Mouse (Mus musculus): ENCODE measurements around the gene Syngr2.
A peak's percentile ranks its signal among the peaks of the same experiment; 100 is the strongest.

Syngr2 gene

DNA sequence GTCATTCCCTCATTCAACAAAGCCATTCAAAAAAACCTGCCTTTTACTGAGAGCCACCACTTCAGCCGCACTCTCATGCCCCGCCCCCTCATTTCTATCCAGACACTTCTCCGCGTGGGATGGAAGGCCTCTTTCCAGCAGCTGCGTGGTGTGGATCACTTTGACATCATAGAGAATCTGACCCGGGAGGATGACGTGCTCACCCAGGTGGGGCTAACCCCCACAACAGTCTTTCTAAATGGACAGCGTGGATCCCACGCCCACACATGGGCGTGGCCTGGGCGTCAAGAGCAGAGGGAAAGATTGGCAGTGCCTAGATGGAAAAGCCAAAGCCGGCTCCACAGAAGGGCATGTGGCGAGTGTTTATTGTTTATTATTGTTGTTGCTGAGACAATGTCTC lies 26.8 kb downstream of the Syngr2 start:
- DNase-seq = peak; percentile 36

DNA sequence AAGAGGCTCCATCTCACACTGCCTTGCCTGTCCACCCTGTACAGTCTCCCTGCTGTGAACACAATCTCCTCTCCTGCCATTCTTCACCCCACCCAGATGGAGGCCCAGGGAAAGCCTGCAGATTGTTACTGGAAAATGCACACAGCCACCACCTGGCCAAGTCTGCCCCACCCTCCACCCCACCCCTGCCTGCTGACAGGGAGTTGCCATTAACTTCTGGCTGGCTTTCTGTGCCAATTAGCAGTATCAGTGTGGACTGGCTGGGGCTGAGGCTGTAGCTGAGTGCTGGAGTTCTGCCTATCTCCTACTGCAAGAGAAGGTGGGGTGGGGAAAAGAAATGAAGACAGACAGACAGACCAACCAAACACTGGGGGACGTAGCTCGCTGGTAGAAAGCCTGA lies 29.1 kb downstream of the Syngr2 start:
- DNase-seq = no peak

DNA sequence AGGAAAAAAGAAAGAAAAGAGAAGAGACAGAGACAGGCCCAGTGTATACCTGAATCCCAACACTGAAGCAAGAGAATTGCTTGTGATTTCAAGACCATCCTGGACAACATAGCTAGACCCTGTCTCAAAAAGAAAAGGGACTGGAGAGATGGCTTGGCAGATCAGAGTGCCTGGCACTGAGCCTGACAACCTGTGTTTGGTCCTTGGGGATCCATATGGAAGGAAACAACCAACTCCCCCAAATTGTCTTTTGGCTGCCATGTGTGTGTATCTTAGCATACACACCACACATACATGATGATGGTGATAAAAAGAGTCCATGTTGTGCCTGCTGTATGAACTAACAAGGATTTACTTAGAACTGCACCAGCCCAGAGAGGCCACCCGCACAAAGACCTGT lies 29.6 kb downstream of the Syngr2 start:
- no peak for DNase-seq

DNA sequence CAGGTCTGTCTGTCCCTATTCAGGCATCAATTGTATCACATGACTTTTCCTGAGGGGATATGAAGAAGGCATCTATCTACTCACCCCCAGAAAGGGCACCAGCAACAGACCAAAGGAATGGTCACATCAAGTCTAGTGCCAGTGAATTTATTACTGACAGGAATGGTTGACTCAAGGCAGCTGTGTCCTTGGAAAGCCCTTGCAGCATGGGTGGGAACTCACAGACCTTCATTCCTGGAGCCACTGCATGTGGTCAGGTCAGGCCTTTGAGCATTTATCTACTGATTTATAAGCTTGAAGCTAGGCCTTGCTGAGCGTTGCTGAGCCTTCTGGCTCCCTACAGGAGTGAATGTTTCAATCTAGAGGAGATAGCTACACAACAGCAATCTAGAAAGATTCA lies 31.4 kb downstream of the Syngr2 start:
- no peak for DNase-seq

DNA sequence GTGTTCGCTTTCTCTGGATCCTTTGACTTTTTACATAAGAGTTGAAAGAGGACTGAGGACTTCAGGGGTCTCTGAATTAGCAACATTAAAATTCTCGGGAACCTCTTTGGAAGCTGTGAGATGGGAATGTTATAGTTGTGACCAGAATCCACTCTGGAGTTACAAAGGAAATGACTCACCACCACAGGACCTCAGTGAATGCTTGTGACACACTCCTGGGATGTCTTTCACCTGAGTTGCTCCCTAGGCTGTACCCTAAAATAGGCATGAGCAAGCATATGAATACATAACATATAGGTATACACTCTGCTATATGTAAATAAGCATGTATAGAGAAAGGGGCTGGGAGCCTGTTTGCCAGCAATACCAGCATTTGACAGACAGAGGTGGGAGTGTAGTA lies 34.0 kb downstream of the Syngr2 start:
- no peak for DNase-seq

DNA sequence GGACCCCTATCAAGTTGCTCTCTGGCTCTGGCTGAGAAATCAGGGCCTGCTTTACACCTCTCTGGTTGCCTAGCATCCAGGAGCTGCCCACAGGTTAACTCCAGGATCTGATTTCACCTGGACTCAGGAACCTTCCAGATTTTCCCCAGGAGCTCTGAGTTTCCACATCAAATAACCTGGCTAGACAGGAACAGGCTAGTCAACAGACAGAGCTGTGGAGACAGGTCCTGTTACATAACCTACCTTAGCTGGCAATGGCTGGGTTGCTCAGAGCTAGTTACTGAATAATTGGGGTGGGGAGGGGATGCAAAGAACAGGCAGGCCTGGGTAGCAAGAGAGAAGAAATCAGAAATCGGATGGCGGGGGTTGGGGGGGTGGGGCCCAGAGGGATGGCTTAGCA lies 35.5 kb downstream of the Syngr2 start:
- no peak for DNase-seq

DNA sequence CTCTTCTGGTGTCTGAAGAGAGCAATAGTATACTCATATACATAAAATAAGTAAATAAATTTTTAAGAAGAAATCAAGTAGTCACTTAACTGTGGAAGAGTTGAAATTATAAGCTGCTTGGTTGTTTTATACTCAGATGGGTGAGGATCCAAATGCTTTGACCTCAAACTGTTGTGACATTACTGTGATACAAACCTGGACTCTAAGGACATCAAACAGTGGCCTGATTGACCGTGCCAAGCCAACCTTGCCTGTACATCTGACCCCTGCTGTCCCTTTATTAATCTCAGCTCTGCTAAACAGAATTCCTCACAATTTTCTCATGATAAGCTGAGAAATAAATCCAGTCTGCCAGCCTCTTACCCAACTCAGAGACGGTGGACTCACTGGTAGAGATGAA lies 36.2 kb downstream of the Syngr2 start:
- no peak for DNase-seq

DNA sequence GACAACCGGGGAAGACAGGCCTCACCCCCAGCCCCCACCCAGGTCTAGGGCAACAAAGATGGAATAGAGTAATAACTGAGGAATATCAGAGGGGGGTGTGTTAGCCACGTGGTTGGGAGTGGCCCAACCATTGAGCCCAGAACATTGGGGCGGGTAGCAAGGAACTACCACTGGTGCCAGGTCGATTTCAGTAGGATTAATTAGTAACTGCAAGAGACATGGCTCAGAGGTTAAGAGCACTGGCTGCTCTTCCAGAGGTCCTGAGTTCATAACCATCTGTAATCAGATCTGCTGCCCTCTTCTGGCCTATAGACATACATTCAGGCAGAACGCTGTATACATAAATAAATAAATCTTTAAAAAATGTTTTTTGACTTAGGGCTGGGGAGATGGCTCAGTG lies 37.2 kb downstream of the Syngr2 start:
- DNase-seq = no peak

DNA sequence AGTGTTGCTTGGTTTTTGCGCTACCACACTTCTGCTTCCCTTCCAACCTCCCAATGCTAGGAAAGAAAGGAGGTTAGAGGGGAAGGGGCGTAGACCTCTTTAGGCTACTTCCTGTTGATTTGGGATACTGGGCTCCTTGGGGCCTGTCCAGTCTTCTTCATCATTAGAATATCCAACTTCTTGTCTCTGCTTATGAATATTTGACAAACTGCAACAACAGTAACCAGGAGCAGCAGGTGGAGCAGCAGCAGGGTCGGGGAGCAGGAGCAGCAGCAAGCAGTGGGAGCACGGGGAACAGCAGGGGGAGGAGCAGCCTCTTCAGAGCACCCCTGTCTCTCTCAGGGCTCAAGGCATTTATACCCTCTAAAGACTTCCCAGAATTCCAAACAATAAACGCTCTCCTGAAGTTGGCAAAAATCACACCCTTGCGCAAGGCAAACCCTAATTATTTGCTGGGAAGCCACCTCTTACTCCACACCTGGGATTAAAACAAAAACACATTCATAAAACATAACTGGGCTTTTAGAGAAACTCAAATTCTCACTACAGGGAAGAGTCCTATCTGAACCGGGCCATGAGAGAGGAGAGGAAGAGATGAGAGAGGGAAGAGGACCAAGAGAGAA lies 38.2 kb downstream of the Syngr2 start:
- no peak for DNase-seq

DNA sequence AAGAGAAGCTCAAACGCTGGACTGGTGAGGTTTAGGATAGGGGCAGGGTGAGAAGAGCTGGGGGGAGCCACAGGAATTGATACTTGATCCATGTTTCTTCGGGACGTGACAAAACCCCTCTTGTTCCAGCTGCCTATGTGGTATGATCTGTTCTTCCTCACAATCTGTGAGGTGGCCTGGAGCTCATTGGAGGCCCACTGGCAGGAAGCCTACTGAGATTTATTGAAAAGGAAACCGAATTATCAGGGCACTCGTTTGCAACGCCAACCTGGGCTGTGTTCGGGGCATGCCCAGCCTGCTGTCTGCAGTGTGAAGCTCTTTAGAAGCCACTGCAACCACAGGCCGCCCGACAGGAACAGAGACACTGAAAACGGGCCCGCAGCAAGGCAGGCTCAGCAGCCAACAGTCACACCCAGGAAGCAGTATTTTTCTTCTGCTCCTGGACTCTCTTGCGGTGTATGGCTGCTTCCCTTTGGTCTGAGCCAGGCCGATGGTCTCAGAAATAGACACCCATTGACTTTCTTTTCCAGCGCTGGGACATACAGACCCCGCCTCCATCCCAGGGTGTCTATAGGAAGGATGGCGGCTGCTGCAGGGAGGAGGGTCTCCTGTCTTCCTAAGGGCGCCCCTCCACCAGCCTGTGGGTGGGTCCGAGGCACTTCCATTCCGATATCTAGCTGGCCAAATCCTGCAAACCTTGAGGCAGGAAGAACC lies 39.0 kb downstream of the Syngr2 start:
- no peak for DNase-seq

DNA sequence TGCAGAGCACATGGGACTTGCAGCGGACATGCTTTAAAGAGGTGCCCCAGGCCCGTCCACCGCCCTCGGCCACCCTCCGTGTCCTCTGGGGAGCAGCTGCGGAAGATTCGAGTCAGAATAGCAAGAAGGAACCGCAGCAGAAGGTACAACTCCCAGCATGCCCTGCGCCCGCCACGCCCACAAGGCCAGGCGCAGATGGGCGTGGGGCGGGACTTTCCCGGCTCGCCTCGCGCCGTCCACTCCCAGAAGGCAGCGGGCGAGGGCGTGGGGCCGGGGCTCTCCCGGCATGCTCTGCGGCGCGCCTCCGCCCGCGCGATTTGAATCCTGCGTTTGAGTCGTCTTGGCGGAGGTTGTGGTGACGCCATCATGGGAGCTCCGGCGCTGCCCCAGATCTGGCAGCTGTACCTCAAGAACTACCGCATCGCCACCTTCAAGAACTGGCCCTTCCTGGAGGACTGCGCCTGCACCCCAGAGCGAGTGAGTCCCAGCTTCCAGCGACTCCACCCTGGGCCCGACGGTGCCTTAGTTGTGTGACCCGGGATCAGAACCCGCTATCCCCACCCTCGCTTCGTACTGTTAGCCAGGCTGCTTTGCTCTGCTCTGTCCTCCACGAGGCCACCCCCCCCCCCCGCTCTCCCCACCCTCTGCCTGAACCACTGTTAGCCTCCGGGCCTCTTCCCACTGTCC lies 39.7 kb downstream of the Syngr2 start, which contains the start of gene Birc5:
Birc5 (plus strand) TSS at position 267 of the 687 bp plus-strand sequence.
- DNase-seq = peak; percentile 96

DNA sequence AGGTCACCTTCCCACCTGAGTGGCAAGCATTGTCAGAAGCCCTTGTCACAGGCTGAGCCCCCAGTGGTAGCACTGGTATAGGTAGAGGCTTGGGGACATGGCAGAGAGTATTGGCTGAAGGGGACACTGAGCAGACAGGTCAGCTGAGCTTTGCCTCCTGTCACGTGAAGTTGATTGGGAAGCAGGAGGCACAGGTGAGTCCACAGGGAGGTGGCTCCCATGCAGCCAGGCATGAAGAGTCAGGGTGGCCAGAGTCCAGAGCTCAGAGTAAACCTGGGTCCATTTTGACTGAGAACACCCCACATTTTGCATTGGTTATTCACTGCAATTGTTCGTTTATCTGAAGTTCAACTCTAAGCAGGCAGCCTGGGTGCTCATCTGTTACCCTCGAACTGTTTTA lies 43.4 kb downstream of the Syngr2 start:
- no peak for DNase-seq

DNA sequence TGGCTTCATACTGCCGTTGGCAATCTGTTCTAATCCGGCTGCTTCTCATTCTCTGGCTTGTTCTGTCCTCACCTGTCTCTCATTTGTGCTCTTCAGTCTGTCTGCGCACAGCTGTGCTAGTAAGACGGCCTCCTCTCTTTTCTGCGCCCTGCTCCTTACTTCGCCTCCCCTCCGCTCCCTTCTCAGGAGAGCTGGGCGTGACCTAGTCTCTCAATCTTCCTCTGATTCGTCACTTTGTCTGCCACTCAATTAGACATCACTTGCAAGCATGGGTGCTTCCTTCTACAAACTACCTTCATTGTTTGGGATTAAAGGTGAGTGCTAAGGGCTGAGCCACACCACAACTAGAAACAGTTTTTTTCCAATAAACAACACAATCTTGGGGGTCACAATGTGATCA lies 44.8 kb downstream of the Syngr2 start:
- no peak for DNase-seq

DNA sequence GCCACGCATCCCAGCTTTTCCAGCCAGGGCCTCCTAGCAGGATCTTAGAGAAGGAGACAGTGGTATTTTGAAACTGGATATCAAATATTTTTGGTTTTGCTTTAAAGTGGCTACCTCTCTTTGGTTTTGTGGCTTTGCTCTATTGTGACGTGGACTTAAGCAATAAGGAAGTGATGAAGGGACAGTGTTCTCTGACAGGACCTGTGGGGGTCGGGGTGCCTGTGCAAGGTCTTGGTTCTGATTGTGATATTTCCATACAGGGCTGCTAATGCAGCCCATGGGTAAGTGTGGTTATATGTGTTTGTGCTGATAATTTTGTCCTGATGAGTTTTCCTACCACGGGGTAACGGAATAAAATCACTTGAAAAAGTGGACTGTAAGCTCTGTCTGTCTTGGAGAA lies 45.9 kb downstream of the Syngr2 start:
- no peak for DNase-seq

DNA sequence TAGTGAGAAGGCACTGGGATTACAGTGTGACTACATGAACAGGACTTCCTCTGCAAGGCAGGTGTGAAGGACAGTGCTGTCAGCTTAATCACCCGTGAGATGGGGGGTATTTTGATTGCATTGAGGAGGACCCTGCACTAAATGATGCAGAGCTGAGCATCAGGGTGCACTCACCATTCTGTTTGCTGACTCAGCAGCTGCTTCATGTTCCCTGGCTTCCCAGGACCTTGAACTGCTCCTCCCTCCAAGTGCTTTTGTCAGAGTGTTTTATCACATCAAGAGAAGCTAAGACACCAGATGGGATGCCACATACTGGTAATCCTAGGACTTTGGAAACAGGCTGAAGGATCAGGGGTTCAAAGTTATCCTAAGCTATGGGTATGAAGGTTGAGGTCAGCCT lies 46.5 kb downstream of the Syngr2 start:
- DNase-seq = no peak

DNA sequence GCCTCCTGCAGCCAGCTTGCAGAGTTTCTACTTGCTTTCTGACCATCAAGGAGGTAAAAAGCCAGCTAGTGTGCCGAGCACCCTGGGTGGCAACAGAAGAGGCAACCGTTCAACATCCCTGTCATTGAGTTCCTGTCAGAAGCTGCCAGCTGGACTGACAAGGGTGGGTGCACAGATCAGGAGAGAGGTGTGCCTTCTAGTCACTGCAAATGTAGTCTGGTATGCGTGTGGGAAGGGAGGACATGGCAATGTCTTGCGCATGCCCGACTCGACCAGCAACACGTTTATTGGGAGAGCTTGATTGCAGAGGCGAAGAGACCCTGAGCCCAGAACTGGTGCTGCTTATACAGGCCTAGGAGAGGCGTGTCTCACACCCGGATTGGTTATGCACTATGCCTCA lies 48.0 kb downstream of the Syngr2 start:
- no peak for DNase-seq

DNA sequence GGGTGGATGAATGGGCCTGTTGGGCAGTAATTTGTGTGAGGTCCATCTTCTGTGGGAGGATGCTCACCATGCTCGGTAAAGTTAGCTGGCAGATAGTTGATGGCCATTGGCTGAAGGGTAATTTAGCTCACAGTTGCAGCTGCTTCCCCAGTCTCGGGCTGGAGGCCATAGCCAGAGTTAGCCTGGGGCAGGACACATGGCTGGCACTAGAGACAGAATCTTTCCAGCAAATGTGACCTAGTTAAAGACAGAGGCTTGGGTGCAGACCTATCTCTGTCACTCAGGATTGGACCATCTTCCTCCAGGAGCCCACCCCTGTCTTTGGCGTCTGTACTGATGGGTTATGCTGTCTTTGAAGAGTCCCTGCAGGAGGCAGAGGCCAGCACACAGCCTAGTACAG lies 48.9 kb downstream of the Syngr2 start:
- DNase-seq = no peak

DNA sequence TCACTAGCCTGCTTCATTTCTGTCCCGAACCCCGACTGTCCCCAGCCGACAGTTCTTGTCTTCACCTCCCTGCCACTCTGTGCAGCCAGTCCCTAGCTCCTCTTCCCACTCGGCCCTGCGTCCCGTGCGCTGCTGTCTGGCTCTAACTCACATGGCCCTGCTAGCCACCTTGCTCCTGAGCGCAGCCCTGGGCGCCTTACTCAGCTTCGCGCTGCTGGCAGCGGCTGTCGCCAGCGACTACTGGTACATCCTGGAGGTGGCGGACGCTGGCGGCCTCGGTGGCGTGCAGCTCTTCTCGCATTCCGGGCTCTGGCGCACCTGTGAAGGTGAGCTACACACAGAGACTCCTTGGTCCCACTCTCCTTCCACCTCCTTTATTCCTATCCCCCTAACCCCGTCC lies 51.1 kb downstream of the Syngr2 start, which contains the start of gene Tmem235:
Tmem235 (plus strand) TSS at position 152 of the 400 bp plus-strand sequence.
- DNase-seq = no peak

DNA sequence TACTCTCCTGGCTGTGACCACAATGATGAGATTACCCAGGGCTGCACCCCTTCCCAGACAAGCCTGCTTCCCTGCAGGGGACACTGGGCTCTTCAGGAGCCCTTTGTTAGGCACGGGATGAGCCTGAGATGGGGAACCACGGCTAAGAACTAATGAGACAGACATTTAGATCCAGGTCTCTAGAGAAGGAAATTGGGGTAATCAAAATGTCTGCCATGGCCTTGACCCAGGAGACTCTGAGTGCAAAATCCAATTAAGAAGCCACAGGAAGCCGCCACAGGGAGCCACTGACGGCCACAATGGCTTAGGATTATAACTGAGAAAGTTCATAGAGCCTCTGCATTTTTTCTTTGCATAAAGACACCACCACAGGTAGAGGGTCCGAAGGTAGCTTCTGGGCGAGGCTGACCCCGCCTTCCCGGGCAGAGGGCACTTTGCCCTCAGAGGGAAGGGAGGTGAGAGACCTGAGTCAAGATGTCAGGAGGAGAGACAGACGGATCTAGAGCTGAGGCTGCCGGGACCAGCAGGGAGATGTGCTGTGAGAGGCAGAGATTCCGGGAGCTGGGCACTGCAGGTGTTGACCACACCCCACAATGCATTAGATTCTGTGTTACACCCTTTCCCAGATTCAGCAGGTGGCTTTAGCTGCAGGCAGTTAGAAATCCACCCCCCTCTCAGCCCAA lies 53.8 kb downstream of the Syngr2 start:
- DNase-seq = no peak
